Mouse (Mus musculus): Measurements from ENCODE around the gene Vps37c. TPM values are rescaled to one million over a fixed set of nuclear protein-coding genes. Genes with fewer than 3 reads are reported as not detected.

The Vps37c gene
- total and polyA plus RNA-seq, 3 experiments: 8.1 to 11.9 TPM; not detected in 1

DNA sequence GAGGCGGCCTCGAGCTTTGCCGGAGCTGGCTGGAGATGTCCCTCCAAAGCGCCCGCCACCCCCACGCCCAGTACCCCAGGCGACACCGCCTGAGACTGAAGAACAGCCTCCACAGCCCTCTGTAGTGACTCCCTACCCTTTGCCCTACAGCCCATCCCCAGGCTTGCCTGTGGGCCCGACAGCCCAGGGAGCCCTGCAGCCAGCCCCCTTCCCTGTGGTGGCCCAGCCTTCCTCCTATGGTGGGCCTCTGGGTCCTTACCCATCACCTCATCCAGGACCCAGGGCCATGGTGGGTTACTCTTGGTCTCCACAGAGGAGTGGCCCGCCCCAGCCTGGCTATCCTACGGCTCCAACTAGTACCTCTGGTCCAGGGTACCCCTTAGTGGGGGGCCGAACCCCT is 24.1 kb downstream of the Vps37c start:
- H3K4me3 ChIP-seq (ENCODE audit: control insufficient read depth in 1 of 2, insufficient read depth in 1 of 2, low read depth in 2 of 2, low read length in 2 of 2): no peak overlapping the region
- no peaks in the 10 kb centered on the region for H3K27me3 ChIP-seq (ENCODE audit: control insufficient read depth in 1 of 2, insufficient read depth in 2 of 2, low read length in 2 of 2)
- H3K79me2 ChIP-seq (ENCODE audit: control insufficient read depth, insufficient read depth, low read length, poor library complexity): no peaks in the 10 kb centered on the region
- H3K27ac ChIP-seq (ENCODE audit: control insufficient read depth, low read depth, low read length): no peak overlapping the region
- no peak overlapping the region for H3K9ac ChIP-seq (ENCODE audit: control insufficient read depth, low read depth, low read length, poor library complexity, severe bottlenecking)
- peaks cover 0 to 3% of the 10 kb centered on the region in 2 experiments; a peak in 2 of 4 replicates for H3K36me3 ChIP-seq (ENCODE audit: control insufficient read depth in 1 of 2, insufficient read depth in 2 of 2, low read length in 2 of 2)
- H3K9me3 ChIP-seq (replicated peaks; ENCODE audit: insufficient read depth, low read length): no peaks in the 10 kb centered on the region
- no peak for DNase-seq (ENCODE audit: low read depth, low spot score)
- H3K4me1 ChIP-seq (ENCODE audit: control insufficient read depth in 1 of 2, insufficient read depth in 2 of 2, low read length in 2 of 2): 0 out of 4 replicates have a peak, but pooled peaks cover 0 to 4% of the 10 kb centered on the region in 2 experiments
- TF ChIP-seq NRF1 (IDR thresholded peaks at IDR 0.05; ENCODE audit: insufficient read depth, low read depth, low read length, poor library complexity, severe bottlenecking) (no peak), CHD2 (IDR thresholded peaks at IDR 0.05; ENCODE audit: low read length) (no peak), TCF12 (IDR thresholded peaks at IDR 0.05; ENCODE audit: low read depth, low read length) (no peak), POLR2A (IDR thresholded peaks at IDR 0.05; ENCODE audit: control insufficient read depth in 1 of 2, insufficient read depth in 1 of 2, low read depth in 1 of 2, low read length in 2 of 2, poor library complexity in 1 of 2) (no peak), RAD21 (IDR thresholded peaks at IDR 0.05; ENCODE audit: low read depth, low read length) (no peak), ELF1 (IDR thresholded peaks at IDR 0.05; ENCODE audit: low read depth, low read length) (no peak), HCFC1 (IDR thresholded peaks at IDR 0.05; ENCODE audit: low read depth, low read length) (no peak), RCOR1 (IDR thresholded peaks at IDR 0.05; ENCODE audit: low read depth, low read length) (no peak), JUND (IDR thresholded peaks at IDR 0.05; ENCODE audit: low read depth, low read length) (no peak), USF2 (IDR thresholded peaks at IDR 0.05; ENCODE audit: borderline replicate concordance in 1 of 2, insufficient read depth in 1 of 2, low read depth in 1 of 2, low read length in 2 of 2) (no peak), MAZ (IDR thresholded peaks at IDR 0.05; ENCODE audit: low read depth, low read length) (no peak), CTCF (IDR thresholded peaks at IDR 0.05 in 2 of 3, conservative IDR thresholded peaks at IDR 0.05 in 1 of 3; ENCODE audit: control insufficient read depth in 1 of 3, insufficient read depth in 1 of 3, low read depth in 2 of 3, low read length in 3 of 3, poor library complexity in 1 of 3, severe bottlenecking in 1 of 3) (no peak), MEF2A (IDR thresholded peaks at IDR 0.05; ENCODE audit: extremely low read depth, insufficient replicate concordance, low read depth, low read length, poor library complexity, severe bottlenecking) (no peak), MAFK (IDR thresholded peaks at IDR 0.05; ENCODE audit: borderline replicate concordance, low read depth, low read length) (no peak), E2F4 (IDR thresholded peaks at IDR 0.05; ENCODE audit: borderline replicate concordance, low read depth, low read length) (no peak), ZKSCAN1 (IDR thresholded peaks at IDR 0.05; ENCODE audit: low read depth, low read length) (no peak), MAX (IDR thresholded peaks at IDR 0.05; ENCODE audit: low read length) (no peak), GATA1 (IDR thresholded peaks at IDR 0.05; ENCODE audit: low read depth, low read length) (no peak), ZC3H11A (IDR thresholded peaks at IDR 0.05; ENCODE audit: low read depth, low read length) (no peak), POLR2AphosphoS2 (IDR thresholded peaks at IDR 0.05; ENCODE audit: low read length) (no peak)

DNA sequence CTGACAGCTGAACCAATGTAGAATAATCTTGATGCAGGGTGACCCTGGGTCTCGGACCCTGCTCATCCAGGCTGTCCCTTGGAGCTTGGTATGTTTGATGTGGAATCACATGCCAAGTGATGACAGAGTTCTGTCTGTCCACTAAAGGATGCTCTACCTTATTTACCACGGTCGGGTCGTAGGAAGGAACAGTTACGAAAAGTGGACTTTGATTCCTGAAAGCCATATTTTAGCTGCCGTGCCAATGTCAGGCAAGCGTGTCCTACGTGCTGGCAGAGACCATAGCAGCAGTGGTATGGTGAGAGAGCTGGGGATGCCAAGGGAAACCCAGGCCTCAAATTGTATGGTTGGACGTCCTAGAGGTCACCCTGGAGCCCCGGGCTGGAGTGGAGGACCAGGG is 25.0 kb downstream of the Vps37c start:
- Histone ChIP-seq H3K4me1 (ENCODE audit: control insufficient read depth in 1 of 2, insufficient read depth in 2 of 2, low read length in 2 of 2) (0 out of 4 replicates have a peak, but pooled peaks cover 0 to 4% of the 10 kb centered on the region in 2 experiments), H3K27me3 (ENCODE audit: control insufficient read depth in 1 of 2, insufficient read depth in 2 of 2, low read length in 2 of 2) (no peaks in the 10 kb centered on the region), H3K27ac (ENCODE audit: control insufficient read depth, low read depth, low read length) (no peak overlapping the region), H3K79me2 (ENCODE audit: control insufficient read depth, insufficient read depth, low read length, poor library complexity) (no peaks in the 10 kb centered on the region), H3K9ac (ENCODE audit: control insufficient read depth, low read depth, low read length, poor library complexity, severe bottlenecking) (no peak overlapping the region), H3K9me3 (replicated peaks; ENCODE audit: insufficient read depth, low read length) (no peaks in the 10 kb centered on the region), H3K36me3 (ENCODE audit: control insufficient read depth in 1 of 2, insufficient read depth in 2 of 2, low read length in 2 of 2) (peaks cover 0 to 3% of the 10 kb centered on the region in 2 experiments; a peak in 2 of 4 replicates), H3K4me3 (ENCODE audit: control insufficient read depth in 1 of 2, insufficient read depth in 1 of 2, low read depth in 2 of 2, low read length in 2 of 2) (no peak overlapping the region)
- no peak for TF ChIP-seq KAT2A (conservative IDR thresholded peaks at IDR 0.05; ENCODE audit: low read depth, low read length)
- TF ChIP-seq ETS1 (IDR thresholded peaks at IDR 0.05; ENCODE audit: low read depth, low read length): no peak
- no peak for TF ChIP-seq USF1 (IDR thresholded peaks at IDR 0.05; ENCODE audit: low read depth, low read length)
- TF ChIP-seq HCFC1 (IDR thresholded peaks at IDR 0.05; ENCODE audit: low read depth, low read length): no peak
- TF ChIP-seq POLR2AphosphoS2 (IDR thresholded peaks at IDR 0.05; ENCODE audit: low read length): no peak
- TF ChIP-seq CHD2 (IDR thresholded peaks at IDR 0.05; ENCODE audit: low read length): no peak
- no peak for TF ChIP-seq GATA1 (IDR thresholded peaks at IDR 0.05; ENCODE audit: low read depth, low read length)
- TF ChIP-seq MAZ (IDR thresholded peaks at IDR 0.05; ENCODE audit: low read depth, low read length): no peak
- DNase-seq (ENCODE audit: low read depth, low spot score): no peak

All from MEL (cell line).